Mouse (Mus musculus) liver (tissue): ENCODE measurements around the gene Tpp1.
A peak's percentile ranks its signal among the peaks of the same experiment; 100 is the strongest.

ENCODE experiments used
- DNase-seq: peaks from one replicate; pipeline ENCODE4 v3.0.0-alpha.2; 2020; ENCODE audit warnings: mixed read lengths

Gene Tpp1

GRCm38 (mm10) chr7:105751491-105752433 lies at the start of gene Tpp1:
Tpp1 (minus strand) TSS chr7:105752235.
- DNase-seq = peak; percentile 88

GRCm38 (mm10) chr7:105796972-105797371 lies 44.9 kb upstream of the Tpp1 start:
- no peak for DNase-seq

- no peak for DNase-seq
Measured at GRCm38 (mm10) chr7:105795759-105796366, 43.8 kb upstream of the Tpp1 start.

- no peak for DNase-seq
Measured at GRCm38 (mm10) chr7:105793701-105794100, 41.7 kb upstream of the Tpp1 start.

- no peak for DNase-seq
Measured at GRCm38 (mm10) chr7:105791147-105791546, 39.1 kb upstream of the Tpp1 start.

- peak; percentile 46 for DNase-seq
Measured at GRCm38 (mm10) chr7:105787285-105788140, 35.5 kb upstream of the Tpp1 start, which contains the start of gene Dchs1. Dchs1 (minus strand) TSS chr7:105787654.

GRCm38 (mm10) chr7:105786506-105787284 lies 34.7 kb upstream of the Tpp1 start:
- DNase-seq = no peak

- DNase-seq = no peak
Measured at GRCm38 (mm10) chr7:105784556-105784955, 32.5 kb upstream of the Tpp1 start.

- no peak for DNase-seq
Measured at GRCm38 (mm10) chr7:105783861-105784260, 31.8 kb upstream of the Tpp1 start.

- peak; percentile 48 for DNase-seq
Measured at GRCm38 (mm10) chr7:105778553-105779265, 26.7 kb upstream of the Tpp1 start.

- peak; percentile 30 for DNase-seq
Measured at GRCm38 (mm10) chr7:105777797-105778552, 25.9 kb upstream of the Tpp1 start.

- no peak for DNase-seq
Measured at GRCm38 (mm10) chr7:105777316-105777715, 25.3 kb upstream of the Tpp1 start.

GRCm38 (mm10) chr7:105776026-105776425 lies 24.0 kb upstream of the Tpp1 start:
- DNase-seq = no peak

- DNase-seq = no peak
Measured at GRCm38 (mm10) chr7:105774661-105775060, 22.6 kb upstream of the Tpp1 start.

- DNase-seq = no peak
Measured at GRCm38 (mm10) chr7:105773041-105773440, 21.0 kb upstream of the Tpp1 start.

- DNase-seq = no peak
Measured at GRCm38 (mm10) chr7:105772331-105772730, 20.3 kb upstream of the Tpp1 start.

GRCm38 (mm10) chr7:105769959-105770358 lies 17.9 kb upstream of the Tpp1 start:
- DNase-seq = no peak

GRCm38 (mm10) chr7:105767729-105768165 lies 15.7 kb upstream of the Tpp1 start:
- DNase-seq = no peak

- DNase-seq = no peak
Measured at GRCm38 (mm10) chr7:105764331-105764730, 12.3 kb upstream of the Tpp1 start.

- no peak for DNase-seq
Measured at GRCm38 (mm10) chr7:105762517-105763270, 10.7 kb upstream of the Tpp1 start.
